1 mouse cellular context compared by ENCODE assay signal in the genomic region with DNA sequence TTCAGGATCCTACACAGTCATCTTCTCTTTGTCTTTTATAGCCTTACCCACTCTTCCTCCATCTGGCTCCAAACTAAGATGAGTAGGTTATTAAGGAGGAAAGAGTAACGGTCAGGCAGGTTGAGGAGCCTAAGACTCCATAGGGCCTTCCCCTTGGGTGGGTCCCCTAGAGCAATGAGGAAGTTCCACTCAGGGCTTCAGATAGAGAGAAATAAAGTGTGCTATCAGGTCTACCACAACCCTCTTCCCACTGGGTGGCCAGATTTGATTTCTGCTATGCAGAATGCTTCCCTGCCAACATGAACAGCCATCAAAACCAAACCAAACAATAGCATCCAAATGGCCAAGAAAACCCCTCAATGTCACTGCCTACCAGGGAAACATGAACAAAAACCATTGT.
TF ChIP-seq lines count a peak whose summit lies in the region.

No protein-coding gene starts in this region.

TF ChIP-seq in MEL, 35 proteins besides CTCF, POLR2A, EP300 and RAD21:
- TF ChIP-seq RCOR1 (IDR thresholded peaks at IDR 0.05; ENCODE audit: low read depth, low read length) (peak; percentile 99), ZKSCAN1 (IDR thresholded peaks at IDR 0.05; ENCODE audit: low read depth, low read length) (no peak), ELF1 (IDR thresholded peaks at IDR 0.05; ENCODE audit: low read depth, low read length) (0 out of 2 replicates have a peak, but pooled peaks have one; percentile 43), HCFC1 (IDR thresholded peaks at IDR 0.05; ENCODE audit: low read depth, low read length) (0 out of 2 replicates have a peak, but pooled peaks have one; percentile 16), MYB (IDR thresholded peaks at IDR 0.05; ENCODE audit: low read depth, low read length) (peak; percentile 57; the same call in 1 of the 2 replicates), CHD1 (IDR thresholded peaks at IDR 0.05; ENCODE audit: low read depth, low read length) (no peak), ETS1 (IDR thresholded peaks at IDR 0.05; ENCODE audit: low read depth, low read length) (peak; percentile 72; the same call in 1 of the 2 replicates), MAX (IDR thresholded peaks at IDR 0.05; ENCODE audit: low read length) (no peak), MAFK (IDR thresholded peaks at IDR 0.05; ENCODE audit: borderline replicate concordance, low read depth, low read length) (peak; percentile 37; the same call in 1 of the 2 replicates), JUND (IDR thresholded peaks at IDR 0.05; ENCODE audit: low read depth, low read length) (no peak), MAZ (IDR thresholded peaks at IDR 0.05; ENCODE audit: low read depth, low read length) (no peak), GATA1 (IDR thresholded peaks at IDR 0.05; ENCODE audit: low read depth, low read length) (peak; percentile 97), MYC (IDR thresholded peaks at IDR 0.05; ENCODE audit: low read depth, low read length) (0 out of 2 replicates have a peak, but pooled peaks have one; percentile 52), ZMIZ1 (IDR thresholded peaks at IDR 0.05; ENCODE audit: low read depth, low read length) (no peak), SIN3A (IDR thresholded peaks at IDR 0.05; ENCODE audit: low read length) (peak; percentile 58; the same call in 1 of the 2 replicates), TCF12 (IDR thresholded peaks at IDR 0.05; ENCODE audit: low read depth, low read length) (peak; percentile 96), UBTF (IDR thresholded peaks at IDR 0.05; ENCODE audit: borderline replicate concordance, insufficient read depth, low read depth, low read length) (no peak), MXI1 (IDR thresholded peaks at IDR 0.05; ENCODE audit: low read depth, low read length) (no peak), TAL1 (IDR thresholded peaks at IDR 0.05; ENCODE audit: low read length) (peak; percentile 89)
TF ChIP-seq in MEL: peak in this region for 11.
